Mouse (Mus musculus): Measurements from ENCODE around the gene Foxn1.

GRCm38 (mm10) chr11:78392728-78393127 lies 6.4 kb upstream of the Foxn1 start:
- TF ChIP-seq POLR2A (IDR thresholded peaks at IDR 0.05; ENCODE audit: borderline replicate concordance, low read depth, low read length), result no peak
- TF ChIP-seq CTCF (IDR thresholded peaks at IDR 0.05; ENCODE audit: low read depth, low read length), result no peak
